Comparison of ENCODE assay signal across 8 mouse cellular contexts in the genomic region with DNA sequence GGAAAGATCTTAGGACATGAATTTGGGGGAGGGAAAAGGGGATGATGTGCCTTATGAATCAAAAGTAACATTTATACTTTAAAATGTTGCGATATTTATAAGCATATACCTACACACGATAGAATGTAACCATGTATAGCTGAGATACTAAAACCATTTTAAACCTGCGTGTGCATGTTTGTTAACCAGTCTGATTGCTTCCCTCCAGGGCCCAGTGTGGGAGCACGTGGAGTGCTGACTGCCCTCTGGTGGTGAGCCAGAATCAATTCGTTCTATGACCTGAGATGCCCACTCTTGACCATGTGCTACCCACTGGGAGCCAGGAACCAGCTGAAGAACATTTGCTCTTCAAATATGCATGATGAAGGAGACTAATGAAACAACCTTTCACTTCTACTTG. TPM values are rescaled to one million over a fixed set of nuclear protein-coding genes. Genes with fewer than 3 reads are reported as not detected.
DNase-seq lines count a peak whose midpoint lies in the region; ATAC-seq and TF ChIP-seq lines count a peak whose summit lies in the region.

No protein-coding gene starts in this region.

- WGBS in kidney, adult 2 months, result 22% methylated on average over 5 of the region's 5 CpGs
- 39% methylated on average over 5 of the region's 5 CpGs for WGBS in lung, embryonic 14.5 days

- peak; percentile 62 to 66 for DNase-seq in B cell, adult 2 months
- DNase-seq in MEL-GATA-1-ER (ENCODE audit: extremely low read depth, low read depth), result peak; percentile 29
- peak; percentile 32 for DNase-seq in cerebellum, adult 8-10 months
- DNase-seq in gastrocnemius, postnatal 14 days, result peak; percentile 77
- peak; percentile 70 for DNase-seq in kidney, adult 2 months
- peak; percentile 78 for DNase-seq in lung, embryonic 14.5 days
- peak; percentile 58 for DNase-seq in ovary, postnatal 36 days (ENCODE audit: low spot score)
- DNase-seq in urinary bladder, postnatal 36 days (ENCODE audit: low spot score in 2 of 2), result peak; percentile 52 to 57

- ATAC-seq in lung, embryonic 14.5 days (ENCODE audit: insufficient read depth), result no peak

- no peak overlapping the region for H3K9ac ChIP-seq in lung, embryonic 14.5 days

- no peaks in the 10 kb centered on the region for H3K27me3 ChIP-seq in kidney, adult 2 months (replicated peaks; ENCODE audit: control insufficient read depth, insufficient read depth, low read length)
- no peaks in the 10 kb centered on the region for H3K27me3 ChIP-seq in lung, embryonic 14.5 days (ENCODE audit: insufficient read depth, low read length)

- H3K9me3 ChIP-seq in lung, embryonic 14.5 days (ENCODE audit: low read depth, low read length), result no peaks in the 10 kb centered on the region

- no peaks in the 10 kb centered on the region for H3K36me3 ChIP-seq in kidney, adult 2 months (ENCODE audit: control insufficient read depth, insufficient read depth, low read length)
- no peaks in the 10 kb centered on the region for H3K36me3 ChIP-seq in lung, embryonic 14.5 days (ENCODE audit: insufficient read depth)

- H3K27ac ChIP-seq in kidney, adult 2 months (ENCODE audit: insufficient read depth, low read depth, low read length), result no peak overlapping the region
- no peak overlapping the region for H3K27ac ChIP-seq in lung, embryonic 14.5 days (ENCODE audit: low read depth)

- intact Hi-C loops in gastrocnemius, postnatal 14 days (cut with DNase I; ENCODE audit: low total_unique reads), result loop anchor here (5.0 kb wide), 1 partner anchor 260 kb away; no protein-coding TSS in a partner anchor

- peak; percentile 96 for TF ChIP-seq CTCF in kidney, adult 2 months (conservative IDR thresholded peaks at IDR 0.05; ENCODE audit: insufficient read depth, insufficient read length, low read depth, low read length)
- TF ChIP-seq CTCF in lung, embryonic 14.5 days (IDR thresholded peaks at IDR 0.05; ENCODE audit: low read depth), result peak; percentile 84

- TF ChIP-seq POLR2A in kidney, adult 2 months (IDR thresholded peaks at IDR 0.05; ENCODE audit: low read depth, low read length), result no peak

- H3K4me1 ChIP-seq in kidney, adult 2 months (ENCODE audit: control insufficient read depth, insufficient read depth, low read length), result no peaks in the 10 kb centered on the region
- H3K4me1 ChIP-seq in lung, embryonic 14.5 days (ENCODE audit: insufficient read depth), result no peaks in the 10 kb centered on the region

- H3K4me2 ChIP-seq in lung, embryonic 14.5 days, result no peak overlapping the region

- H3K4me3 ChIP-seq in kidney, adult 2 months (ENCODE audit: insufficient read depth, low read depth, low read length), result no peak overlapping the region
- H3K4me3 ChIP-seq in lung, embryonic 14.5 days (ENCODE audit: low read depth, low read length), result no peak overlapping the region

RNA-seq across cellular contexts. Expression of a gene that starts 30.9 kb away (rescaled TPM):
- under 1 TPM; 0.22 to 0.59 TPM for total RNA-seq in gastrocnemius, postnatal 14 days (2021)
- polyA plus RNA-seq in kidney, adult 2 months (2012; rRNA removed), result 0.03 TPM in 1 of 2 replicates, not detected in the other
- 0.58 and 1.4 TPM in 2 replicates for polyA plus RNA-seq in lung, embryonic 14.5 days (2014; fragmentation: Nextera tagmentation; extraction: Ambion mirVana)
